Mouse (Mus musculus) MEL-GATA-1-ER (cell line): ENCODE results near the gene Aspscr1.

Experiments used
- DNase-seq: peaks from one replicate; pipeline ENCODE4 v3.0.0-alpha.2; 2012; ENCODE audit warnings: low read depth; ENCODE audit errors: extremely low read depth

Aspscr1 gene

DNA sequence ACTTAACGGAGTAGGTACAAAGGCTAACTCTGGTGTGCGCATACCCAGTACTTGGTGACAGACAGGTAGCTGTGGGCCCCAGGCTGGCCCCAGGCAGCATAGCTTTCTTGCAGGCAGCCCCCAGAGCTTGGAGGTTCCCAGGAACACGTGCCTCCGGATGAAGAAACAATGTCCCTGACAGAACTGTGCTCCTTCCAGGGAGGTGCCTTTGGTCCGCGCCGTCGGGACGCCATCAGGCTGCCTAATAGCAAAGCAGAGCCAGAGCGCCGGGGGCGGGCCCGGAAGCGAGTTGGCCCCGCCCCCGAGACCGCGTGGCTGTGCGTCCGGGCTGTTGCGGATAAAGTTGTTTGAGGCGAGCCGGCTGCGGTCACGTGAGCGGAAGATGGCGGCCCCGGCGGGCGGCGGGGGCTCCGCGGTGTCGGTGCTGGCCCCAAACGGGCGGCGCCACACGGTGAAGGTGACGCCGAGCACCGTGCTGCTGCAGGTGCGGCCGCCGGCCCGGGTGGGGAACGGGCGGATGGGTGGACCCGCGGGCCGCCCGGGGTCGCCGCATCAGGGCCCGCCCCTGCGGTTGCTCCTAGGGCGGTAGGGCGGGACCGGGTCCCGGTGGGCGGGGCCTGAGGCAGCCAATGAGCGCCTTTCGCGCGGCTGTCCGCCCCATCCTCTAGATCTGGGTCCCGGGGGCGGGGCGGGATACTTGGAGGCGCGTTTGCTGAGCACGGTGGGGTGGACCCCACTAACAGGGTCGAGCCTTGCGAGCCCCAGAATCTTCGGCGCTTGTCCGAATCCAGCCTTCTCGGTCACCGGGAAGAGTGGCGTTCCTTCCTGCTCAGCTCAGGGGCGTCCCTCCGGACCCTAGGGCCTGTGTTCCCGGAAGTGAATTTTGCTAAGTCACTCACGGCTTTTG, at the start of gene Aspscr1:
Aspscr1 (plus strand) TSS at position 287 of the 907 bp plus-strand sequence.
- DNase-seq: peak; percentile 81

DNA sequence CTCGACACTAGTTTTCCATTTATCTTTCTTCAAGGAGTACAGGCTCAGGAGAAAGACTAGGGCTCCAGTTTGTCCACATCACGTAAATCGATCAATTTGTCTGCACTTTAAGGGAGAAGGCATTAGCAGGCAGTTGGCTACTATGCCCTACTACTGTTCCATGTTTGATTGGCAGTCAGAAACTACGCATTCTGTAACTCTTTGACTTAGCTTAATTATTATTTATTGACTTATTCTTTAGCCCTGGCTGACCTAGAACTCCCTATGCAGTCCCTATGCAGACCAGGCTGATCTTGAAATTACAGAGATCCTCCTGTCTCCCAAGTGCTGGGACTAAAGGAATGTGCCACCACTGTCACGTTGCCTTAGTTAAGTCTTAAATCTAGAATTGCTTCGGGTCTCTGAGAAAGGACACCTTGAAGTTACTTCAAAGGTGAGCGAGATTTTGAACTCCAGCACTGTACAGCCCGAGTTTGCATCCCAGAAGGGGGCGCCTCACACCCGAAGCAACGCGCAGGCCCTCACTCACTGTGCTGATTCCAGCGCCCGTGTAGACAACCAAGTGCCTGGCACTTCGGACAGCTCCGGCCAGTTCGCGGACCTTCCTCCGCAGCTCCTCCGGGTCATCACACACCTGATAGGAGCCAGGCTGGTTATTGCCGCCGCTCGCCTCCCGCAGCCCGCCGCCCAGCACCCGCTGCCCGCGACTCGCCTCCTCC, 48.7 kb upstream of the Aspscr1 start:
- DNase-seq: no peak

DNA sequence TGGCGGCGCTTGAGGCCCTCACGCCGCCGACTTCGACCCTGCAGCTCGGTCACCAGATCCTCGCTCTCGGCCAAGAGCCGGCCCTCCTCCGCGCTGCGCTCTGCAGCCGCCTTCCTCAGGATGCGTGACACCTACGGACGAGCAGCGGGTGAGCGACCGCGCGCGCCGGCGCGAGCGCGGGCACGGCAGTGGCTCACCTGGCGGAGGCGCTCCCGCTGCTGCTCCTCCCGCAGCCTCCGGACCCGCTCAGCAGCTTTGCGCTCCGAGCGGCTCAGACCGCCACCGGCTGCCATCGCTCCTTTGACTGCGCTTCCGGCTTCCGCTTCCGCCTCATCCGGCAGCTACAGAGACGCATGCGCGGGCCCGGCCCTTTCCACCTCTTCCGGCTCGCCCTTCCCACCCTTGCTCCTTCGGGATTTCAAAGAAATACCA, 48.1 kb upstream of the Aspscr1 start:
- DNase-seq: no peak

DNA sequence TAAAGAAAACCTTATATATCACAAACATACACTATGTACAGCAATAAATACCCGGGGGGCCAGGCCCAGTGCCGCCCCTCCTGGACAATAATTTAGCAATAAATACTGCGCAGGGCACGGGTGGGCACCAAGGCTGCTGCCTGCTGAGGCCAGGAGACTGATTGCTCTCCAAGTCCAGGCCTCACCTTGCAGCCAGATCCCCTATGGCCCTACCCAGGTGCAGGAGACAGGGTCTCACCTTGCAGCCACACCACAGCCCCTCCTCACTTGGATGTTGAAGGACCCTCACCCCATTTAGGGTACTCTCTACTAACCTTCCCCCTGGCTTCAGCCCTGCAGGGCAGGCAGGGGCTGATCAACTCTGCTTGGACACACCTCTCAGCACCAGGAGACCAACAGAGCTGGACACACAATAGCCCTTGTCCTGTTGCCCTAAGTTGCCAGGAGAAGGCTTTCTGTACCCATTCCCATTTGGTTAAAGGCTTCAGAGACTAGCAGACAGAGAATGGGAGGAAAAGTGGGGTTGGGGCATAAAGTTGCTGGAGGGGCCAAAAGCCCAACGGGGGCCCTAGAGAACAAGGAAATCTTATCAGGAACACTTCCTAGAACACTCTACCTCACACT, 47.5 kb upstream of the Aspscr1 start, which contains the start of gene Sirt7:
Sirt7 (minus strand) TSS at position 89 of the 624 bp plus-strand sequence.
- DNase-seq: no peak

DNA sequence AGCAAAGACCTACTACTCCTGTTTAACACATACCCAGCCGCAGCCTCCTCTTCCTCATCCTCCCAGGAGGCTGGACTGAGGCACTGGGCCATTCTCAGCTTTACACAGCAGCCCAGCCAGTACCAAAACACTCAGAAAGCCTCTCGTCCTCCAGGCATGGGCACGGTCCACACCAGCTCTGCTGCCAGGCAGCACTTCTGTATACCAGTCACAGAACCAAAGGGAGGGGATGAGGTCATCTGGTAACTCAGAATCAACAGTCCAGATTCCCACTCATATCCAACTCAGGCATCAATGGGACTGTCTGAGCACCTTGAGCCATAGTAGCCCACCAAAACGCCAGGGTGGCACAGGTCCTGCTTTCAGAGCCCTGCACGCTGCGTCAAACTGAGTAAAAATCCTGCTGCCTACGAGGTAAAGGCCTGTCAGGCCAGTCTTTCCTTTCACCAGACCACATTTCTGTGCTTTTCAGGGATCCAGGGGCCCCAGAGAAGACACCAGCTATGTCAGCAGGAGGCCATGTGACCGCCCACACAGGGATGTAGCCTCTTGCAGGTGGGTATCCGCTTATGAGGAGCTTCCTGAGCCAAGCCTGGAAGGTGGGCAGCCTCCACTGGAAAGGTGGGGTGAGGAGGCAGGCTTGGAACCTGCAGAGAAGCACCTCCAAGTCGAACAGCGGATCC, 45.8 kb upstream of the Aspscr1 start:
- DNase-seq: no peak

DNA sequence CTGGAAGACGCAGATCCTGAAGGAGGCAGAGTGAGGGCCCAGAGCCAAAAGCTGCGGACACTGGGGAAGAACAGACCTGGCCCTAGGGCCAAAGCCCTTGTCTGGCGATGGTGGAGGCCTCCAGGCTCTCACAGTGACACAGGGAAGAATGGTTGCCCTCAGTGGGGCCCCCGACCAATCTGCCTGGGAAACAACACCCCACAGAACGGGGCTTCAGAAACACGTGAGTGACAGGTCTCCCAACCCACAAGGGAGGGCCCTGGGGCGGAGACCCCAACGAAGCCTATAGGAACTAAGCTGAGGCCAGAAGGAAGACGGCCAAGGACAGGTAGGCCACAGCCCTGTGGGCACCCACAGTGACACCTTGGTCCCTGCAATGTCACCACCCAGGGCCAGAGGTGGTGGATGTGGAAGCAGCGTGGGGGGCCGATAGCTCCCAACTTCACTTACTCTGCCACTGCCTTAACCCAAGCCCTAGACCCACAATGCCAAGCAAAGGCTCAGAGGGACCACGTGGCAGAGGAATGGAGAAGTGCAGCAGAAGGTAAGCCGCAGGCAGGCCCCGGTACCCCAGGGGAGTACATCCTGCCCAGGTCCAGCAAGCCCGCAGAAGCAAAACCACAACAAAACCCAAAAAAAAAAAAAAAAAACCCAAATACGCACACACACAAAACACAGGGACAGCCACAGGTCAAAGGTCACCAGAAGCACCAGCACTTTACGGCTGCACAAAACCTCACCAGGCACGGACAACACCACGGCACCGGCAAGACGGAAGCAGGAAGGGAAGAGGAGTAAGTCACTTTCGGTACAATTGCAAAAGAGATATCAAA, 45.1 kb upstream of the Aspscr1 start:
- DNase-seq: no peak

DNA sequence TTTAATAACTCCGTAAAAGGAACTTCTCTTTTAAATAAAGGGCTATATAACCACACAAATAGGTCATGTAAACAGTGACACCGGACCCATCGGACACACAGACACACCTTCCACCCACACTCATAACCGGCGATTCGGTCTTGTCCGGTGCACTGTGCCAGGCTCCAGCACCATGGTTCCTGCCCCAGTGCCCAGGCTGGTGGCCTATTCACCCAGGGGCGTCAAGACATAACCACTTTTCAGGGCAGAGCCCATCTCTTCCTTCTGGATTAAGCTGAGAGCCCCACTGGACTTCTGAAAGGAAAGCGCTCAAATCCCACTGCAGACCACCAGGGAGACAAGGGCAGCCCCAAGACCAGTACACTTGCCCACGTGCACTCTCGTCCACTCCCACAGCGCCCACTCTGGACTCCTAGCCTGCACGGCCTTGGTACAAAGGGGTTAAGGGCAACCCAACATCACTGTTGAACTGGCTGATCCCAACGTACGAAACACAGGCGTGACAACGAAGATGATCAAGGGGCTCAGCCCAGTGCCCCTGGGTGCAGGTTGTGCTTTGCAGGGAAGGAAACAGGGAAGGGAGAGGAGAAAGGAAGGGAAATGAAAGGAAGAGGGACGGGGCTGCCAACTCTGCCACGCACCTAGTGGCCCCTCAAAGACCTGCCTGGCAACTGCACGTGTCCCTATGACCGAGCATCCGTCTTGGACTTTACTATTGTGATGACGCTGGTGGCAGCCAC, 44.0 kb upstream of the Aspscr1 start:
- DNase-seq: no peak

DNA sequence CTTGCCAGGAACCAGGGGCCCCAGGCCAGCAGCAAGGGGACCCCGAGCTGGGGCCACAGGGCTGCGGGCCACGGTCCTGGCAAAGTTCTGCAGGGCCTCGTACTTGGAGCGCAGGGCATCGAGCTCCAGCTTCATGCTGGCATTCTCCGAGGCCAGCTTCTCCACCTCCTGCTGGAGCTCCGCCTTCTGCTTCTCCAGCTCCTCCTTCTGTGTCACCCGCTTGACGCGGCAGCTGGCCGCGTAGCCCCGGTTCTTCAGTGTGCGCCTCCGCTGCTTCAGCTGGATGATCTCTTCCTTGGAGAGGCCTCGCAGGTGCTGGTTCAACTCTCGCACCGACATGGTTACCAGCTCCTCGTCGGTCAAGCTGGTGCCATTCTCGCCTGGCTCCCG, 43.4 kb upstream of the Aspscr1 start:
- no peak for DNase-seq

DNA sequence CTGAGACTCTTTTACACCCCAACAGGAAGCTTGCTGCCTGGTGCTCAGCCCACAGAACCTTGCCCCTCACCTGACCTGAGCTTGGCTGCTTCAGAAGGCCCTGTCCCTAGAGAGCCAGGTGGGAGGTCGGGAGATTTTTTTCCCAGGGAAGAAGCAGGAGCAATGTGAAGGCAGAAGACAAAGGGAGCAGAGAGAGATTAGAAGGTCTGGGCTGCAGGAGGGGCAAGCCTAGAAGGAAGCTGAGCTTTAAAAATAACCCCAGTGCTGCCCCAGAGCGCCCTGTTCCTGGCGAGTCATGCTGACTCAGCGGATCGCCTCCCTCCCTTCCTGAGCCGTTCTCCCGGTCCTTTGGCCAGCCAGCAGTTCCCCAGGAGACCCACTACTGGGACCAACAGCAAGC, 42.9 kb upstream of the Aspscr1 start:
- DNase-seq: no peak

DNA sequence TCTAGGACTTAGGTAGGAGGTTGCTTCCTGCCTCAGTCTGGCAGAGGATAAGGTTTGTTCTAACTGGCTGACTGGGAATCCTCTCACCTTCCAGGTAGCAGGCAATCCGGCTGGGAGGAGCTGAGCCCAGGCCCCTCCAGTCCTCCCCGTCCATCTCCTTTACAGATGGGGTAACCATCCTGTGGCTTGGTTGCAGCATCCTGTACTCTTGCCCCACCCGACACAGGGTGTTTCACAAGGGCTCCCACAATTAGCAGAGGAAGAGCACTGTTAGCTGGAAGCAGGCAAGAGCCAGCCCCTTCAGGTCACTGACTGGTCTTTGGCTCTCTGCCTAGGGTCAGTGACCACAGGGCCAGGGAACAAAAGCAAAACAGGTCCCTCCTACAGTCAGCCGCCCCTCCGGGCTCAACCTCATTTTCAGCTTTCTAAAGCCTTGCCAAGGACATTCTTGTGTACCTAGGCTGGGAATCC, 42.3 kb upstream of the Aspscr1 start:
- DNase-seq: no peak

DNA sequence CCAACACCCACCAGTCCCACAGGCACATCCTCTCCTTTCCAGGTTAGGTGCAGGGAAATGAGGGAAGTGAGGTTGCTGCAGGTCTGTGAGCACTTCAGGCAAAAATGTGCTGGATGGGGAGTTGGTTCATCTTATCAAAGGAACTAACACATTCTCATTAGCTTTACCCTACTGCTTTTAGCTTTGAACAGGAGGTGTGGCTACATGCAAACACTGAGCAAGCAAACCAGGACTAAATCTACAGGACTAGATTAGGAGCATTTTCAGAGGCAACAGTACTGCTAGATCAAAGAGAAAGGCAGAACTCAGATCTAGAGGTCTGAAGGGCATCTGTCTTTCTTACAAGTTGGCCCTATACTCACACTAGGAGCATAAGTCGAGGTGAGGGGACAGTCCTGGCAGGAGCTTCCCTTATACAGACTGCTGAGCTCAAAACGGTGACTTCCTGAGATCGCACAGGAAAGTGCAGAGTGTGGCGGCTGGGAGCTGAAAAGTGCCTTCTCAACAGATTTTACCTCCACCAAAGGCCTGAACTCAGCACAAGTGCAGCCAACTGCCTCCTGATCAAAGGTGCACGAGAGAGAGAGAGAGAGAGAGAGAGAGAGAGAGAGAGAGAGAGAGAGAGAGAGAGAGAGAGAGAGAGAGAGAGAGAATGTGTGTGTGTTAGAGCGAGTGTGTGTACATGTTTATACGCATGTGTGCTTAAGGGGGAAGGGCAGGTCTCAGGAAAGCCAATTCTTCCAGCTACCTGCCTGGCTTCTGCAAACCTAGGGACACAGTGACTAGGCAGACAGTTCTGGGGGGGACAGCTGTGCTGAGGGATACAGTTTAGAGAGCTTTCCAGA, 41.7 kb upstream of the Aspscr1 start:
- DNase-seq: no peak

DNA sequence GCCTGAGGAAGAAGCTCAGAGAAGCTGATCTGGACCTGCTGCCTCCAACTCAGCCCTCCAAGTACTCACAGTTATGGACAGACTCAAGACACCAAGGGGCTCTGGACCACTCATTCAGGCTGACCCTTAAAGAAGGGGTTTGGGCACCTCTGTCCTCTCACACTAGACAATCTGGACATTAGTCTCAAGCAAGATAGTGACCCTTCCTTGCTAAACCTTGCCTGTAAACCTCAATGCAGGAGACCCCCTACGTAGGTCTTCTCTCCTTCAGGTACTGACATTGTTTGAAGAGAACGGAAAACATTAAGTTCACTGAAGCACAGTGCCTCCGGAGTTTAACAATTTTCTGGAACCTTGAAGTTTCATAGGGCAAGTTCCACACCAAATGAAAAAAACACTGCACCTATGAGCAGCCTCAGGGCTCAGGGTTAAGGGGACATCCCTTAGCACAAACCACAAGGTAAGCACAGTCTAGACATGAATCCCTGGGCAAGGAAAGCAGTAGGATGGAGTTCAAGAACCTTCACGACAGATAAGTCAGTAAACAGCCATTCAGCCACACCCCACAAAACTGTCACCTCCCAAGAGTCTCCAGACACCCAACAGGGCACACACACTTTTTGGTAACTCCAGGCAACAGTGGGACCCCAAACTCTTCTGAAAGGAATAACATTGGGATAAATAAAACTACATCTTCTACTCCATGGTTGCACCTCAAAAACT, 40.9 kb upstream of the Aspscr1 start:
- no peak for DNase-seq

DNA sequence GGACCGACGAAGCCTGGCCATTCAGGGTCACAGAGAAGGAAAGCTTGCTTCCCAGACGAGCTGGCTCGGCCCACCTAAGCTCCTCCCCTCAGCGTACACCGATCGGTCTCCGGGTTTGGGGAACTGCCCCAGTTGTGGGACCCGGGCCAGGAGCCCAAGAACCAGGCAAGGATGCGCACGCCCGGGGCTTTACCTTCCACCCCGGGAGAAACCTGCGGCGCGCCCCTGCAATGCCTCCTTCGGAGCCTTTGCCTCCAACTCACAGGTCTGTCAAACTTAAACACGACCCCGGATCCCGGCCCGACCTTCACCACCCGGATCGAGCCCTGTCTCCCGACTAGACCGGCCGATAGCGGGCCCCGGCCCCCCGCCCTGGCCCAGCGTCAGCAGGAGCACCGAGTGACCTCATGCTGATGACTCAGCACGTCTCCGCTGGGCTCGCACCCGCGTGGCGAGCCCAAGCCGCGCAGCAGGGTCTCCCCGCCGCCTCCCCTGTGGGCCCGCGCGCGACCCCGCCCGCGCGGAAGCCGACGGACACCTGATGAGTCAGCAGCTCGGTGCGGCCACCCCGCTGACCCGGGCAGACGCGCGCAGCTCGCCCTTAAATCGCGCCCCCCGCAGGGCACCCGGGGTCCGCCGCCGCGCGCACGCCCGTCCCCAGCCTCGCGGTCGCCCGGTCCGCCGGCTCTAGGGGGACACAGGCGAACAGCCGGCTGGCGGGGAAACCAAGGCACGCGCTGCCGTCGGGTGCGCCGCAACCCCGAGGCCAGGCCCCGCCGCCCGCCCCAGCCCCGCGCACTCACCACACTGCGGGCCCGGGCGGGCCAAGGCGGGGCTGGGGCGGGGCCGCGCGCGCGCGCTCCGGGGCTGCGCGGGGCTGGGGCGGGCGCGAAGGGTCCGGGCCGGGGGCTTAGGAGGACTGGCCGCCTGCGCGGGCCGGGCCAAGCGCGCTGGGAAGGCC, 39.9 kb upstream of the Aspscr1 start:
- peak; percentile 66 for DNase-seq

DNA sequence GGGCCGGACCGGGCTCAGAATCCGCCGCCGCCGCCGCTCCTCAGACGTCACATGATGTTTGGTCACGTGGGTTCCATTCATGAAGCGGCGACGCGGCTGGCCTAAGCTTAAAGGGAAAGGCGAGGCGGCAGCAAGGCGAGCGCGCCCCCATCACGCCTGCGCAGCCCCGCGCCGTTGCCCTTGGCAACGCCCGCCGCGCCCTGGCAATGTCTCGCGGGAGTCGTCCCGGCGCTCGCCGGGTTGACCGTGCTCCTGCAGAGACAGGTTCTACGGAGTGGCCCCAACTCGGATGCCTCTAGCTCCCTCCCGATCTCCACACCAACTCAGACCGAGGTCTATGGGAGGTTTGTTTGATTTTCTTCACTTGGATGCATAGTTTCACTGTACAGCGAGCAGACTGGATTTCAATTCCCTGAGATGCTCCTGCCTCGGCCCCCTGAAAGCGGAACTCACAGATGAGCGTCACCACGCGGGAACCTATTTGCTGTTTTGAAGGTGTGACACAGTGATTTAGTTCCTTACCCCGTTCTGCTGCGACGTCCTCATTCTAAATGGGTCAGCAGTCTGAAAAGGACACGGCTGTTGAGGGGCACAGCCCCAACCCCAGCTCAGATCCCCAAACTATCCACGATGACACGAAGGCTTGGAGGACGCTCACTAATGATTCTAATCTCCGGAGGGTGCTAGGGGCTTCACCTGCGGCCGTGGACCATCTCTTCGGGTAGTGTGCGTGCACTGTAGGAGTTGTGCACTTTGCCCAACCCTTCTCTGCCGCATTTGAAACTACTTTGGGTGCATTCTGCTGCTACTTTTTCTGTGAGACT, 39.0 kb upstream of the Aspscr1 start, which contains the start of gene Mafg:
Mafg (minus strand) TSS at position 81 of the 824 bp plus-strand sequence.
- DNase-seq: peak; percentile 83

DNA sequence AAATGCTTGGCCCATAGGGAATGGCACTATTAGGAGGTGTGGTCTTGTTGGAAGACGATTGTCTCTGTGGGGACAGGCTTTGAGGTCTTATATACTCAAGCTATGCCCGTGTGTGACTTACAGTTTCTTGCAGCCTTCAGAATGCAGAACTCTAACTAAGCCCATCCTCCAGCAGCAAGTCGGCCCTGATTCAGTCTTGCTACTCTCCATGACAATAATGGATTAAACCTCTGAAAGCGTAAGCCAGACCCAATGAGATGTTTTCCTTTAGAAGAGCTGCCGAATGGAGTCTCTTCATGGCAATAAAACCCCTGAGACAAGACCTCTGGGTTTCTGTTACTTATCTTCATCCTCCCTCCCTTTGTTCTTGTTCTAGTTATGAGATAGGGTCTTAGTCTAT, 38.0 kb upstream of the Aspscr1 start:
- DNase-seq: no peak

DNA sequence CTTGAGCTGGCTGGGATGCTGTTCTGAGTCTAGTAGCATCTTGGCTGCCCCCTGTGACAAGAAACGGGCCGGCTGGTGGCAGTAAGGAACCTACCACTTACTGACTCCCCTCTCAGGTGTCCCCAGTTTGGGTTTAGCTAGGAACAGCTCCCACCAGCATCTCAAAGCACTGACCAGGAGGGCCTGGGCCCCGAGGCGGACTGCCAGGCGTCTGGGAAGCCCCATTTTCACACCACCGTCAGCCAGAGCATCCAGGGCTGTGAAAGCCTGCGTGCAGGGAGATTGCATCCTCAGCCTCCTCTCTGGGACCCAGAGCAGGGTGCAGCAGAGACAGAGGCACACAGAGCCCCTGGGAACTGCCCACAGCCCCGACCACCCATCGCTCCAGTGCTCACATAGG, 31.5 kb upstream of the Aspscr1 start:
- no peak for DNase-seq
